Mouse (Mus musculus): Measurements from ENCODE around the gene Acsl5. TPM values are rescaled to one million over a fixed set of nuclear protein-coding genes. Genes with fewer than 3 reads are reported as not detected.

Acsl5 gene
- 10 to 100 TPM; 45.1 to 51.6 TPM for total RNA-seq (2021)

DNA sequence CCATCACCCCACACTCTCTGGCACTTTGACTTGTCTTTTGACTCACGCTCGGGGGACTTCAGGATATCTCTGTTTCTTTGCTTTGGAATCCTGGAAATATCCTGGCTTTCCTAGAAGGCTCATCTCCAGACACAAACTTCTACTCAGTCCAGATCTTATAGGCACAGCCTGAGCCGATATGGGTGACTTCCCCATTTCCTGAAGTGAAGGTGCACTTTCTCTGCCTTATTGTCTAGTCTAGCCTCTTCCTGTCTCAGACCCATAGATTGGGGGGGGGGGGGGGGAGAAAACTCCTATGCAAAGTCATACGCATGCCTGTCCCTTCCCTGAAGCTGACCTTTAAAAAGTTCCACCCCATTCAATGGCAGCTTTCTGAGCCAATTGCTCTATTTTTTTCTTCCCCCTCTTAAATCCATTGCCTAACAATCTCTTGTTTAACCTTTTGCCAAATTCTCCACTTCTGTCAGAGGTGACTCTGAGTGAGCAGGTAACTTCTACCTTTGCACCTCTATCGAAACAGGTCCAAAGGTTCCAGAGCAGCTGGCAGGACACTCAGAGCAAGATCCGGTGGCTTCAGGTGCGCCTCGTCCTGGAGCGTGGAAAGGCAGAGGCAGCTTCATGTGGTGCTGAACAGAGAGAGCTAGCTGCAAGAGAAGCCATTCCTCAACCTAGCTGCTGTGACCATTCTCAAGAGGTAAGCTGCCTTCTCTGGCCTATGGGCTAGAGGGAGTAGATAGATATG lies at the start of gene Acsl5:
TSS of gene Acsl5 (plus strand) at position 556 of the 742 bp plus-strand sequence.
- DNase-seq (ENCODE audit: low spot score in 2 of 2) = no peak
- intact Hi-C loops (cut with DNase I) = no loop called here

- intact Hi-C loops (cut with DNase I) = loop anchor here (5.0 kb wide), 1 partner anchor 1159 kb away; no protein-coding TSS in a partner anchor
- DNase-seq (ENCODE audit: low spot score in 2 of 2) = peak in 1 of 2 experiments; percentile 53
Observed at GRCm38 (mm10) chr19:55206482-55207138, 45.1 kb upstream of the Acsl5 start.

DNA sequence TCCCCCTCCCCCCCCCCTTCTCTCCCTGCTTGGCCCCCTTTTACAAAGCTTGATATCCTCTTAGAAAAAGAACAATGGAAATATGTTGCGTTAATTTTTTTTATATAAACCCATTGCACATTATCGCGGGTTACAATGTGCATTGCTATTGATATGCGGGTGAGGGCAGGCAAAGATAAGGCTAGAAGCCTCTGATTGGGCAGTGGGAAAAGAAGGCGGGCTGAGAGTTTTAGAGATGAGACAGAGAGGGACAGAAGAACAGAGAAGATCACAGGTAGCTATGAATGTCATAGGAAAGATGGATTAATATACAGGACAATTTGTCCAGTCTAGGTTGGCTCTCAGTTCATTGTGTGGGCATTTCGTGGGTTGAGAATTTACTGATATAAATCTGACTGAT lies 44.5 kb upstream of the Acsl5 start:
- no peak for DNase-seq (ENCODE audit: low spot score in 2 of 2)
- intact Hi-C loops (cut with DNase I) = loop anchor here (5.0 kb wide), 1 partner anchor 1160 kb away; no protein-coding TSS in a partner anchor

GRCm38 (mm10) chr19:55207746-55208538 lies 43.8 kb upstream of the Acsl5 start:
- intact Hi-C loops (cut with DNase I) = loop anchor here (5.0 kb wide), 1 partner anchor 1161 kb away; no protein-coding TSS in a partner anchor
- no peak for DNase-seq (ENCODE audit: low spot score in 2 of 2)

DNA sequence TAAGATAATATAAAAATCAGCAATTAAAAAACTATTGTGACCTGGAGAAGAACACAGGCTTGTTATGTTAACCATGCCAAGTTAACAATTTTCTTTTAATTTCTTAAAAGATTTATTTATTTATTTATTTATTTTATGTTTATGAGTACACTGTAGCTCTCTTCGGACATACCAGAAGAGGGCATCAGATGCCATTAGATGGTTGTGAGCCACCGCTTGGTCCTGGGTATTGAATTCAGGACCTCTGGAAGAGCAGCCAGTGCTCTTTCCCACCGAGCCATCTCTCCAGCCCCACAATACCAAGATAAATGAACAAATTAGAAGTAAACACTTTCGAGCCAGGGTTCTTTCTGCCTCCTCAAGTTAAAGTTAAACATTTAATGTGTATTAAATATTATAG lies 43.1 kb upstream of the Acsl5 start:
- intact Hi-C loops (cut with DNase I) = loop anchor here (5.0 kb wide), 1 partner anchor 1161 kb away; no protein-coding TSS in a partner anchor
- DNase-seq (ENCODE audit: low spot score in 2 of 2) = no peak

GRCm38 (mm10) chr19:55209084-55209483 lies 42.7 kb upstream of the Acsl5 start:
- intact Hi-C loops (cut with DNase I) = loop anchor here (5.0 kb wide), 1 partner anchor 1162 kb away; no protein-coding TSS in a partner anchor
- DNase-seq (ENCODE audit: low spot score in 2 of 2) = no peak

DNA sequence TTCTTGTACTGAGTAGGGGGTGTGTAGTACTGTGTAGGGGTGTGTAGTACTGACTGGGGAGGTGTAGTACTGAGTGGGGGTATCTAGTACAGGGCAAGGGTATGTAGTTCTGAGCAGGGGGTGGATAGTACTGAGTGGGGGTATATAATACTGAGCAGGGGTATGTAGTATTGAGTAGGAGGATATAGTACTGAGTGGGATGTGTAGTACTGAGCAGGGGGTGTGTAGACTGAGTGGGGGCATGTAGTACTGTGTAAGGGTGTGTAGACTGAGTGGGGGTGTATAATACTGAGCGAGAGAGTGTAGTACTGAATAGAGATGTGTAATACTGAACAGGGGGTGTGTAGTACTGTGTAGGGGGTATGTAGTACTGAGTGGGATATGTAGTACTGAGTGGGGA lies 40.0 kb upstream of the Acsl5 start:
- no peak for DNase-seq (ENCODE audit: low spot score in 2 of 2)
- intact Hi-C loops (cut with DNase I) = loop anchor here (10.0 kb wide), 2 partner anchors 1267 to 1457 kb away; partner anchors contain the start of genes Bbip1 and Shoc2

GRCm38 (mm10) chr19:55213617-55214340 lies 38.0 kb upstream of the Acsl5 start:
- peak; percentile 31 to 46 for DNase-seq (ENCODE audit: low spot score in 2 of 2)
- intact Hi-C loops (cut with DNase I) = loop anchor here (10.0 kb wide), 2 partner anchors 1269 to 1459 kb away; partner anchors contain the start of genes Bbip1 and Shoc2

GRCm38 (mm10) chr19:55216876-55217275 lies 34.9 kb upstream of the Acsl5 start:
- intact Hi-C loops (cut with DNase I) = loop anchor here (10.0 kb wide), 2 partner anchors 1272 to 1462 kb away; partner anchors contain the start of genes Bbip1 and Shoc2
- DNase-seq (ENCODE audit: low spot score in 2 of 2) = no peak

DNA sequence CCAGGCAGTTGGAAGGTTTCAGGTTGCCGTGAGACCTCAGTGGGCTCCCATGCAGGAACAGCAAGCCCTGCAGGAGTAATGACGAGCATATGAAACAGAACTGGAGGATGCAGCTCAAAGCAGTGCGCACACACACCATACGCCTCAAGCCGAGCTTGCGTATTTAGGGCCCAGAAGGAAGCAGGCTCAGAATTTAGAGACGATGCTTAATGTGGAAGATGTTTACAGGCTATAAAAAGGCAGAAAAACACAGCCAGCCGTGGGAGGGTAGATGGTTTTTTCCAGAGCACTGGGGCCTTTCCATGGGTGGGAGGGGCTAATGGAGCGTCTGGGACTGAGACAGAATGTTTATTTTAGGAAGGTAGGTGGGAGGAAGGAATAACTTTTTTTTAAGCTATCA lies 34.4 kb upstream of the Acsl5 start:
- intact Hi-C loops (cut with DNase I) = loop anchor here (10.0 kb wide), 2 partner anchors 1273 to 1463 kb away; partner anchors contain the start of genes Bbip1 and Shoc2
- DNase-seq (ENCODE audit: low spot score in 2 of 2) = peak; percentile 74 to 80

DNA sequence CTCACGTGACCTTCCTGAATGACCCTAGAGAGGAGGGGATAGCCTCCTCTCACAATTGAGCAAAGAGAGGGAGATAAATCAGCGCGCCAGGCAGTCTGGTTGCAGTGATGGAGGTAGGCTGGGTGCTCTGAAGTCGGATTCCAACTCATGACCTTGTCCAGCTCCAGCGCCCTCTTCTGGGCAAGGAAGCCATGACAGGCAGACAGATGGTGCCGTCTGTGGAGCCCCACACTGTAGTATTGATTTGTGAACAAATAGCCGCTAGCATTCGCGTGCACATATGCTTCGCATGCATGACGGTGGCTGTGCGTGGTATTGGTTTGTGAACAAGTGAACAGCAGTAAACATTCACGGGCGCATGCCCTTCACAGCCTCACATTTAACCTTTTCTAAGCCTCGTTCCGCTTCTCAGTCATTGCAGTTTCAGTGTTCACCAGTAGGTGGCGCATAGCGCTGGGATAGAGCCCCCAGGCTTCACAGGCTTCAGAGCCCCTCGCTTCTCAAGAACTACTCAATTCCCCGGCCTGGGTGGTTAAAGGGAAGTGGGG lies 33.5 kb upstream of the Acsl5 start:
- DNase-seq (ENCODE audit: low spot score in 2 of 2) = peak; percentile 85 to 86
- intact Hi-C loops (cut with DNase I) = loop anchor here (2.0 to 10.0 kb wide), 4 partner anchors 37 to 1463 kb away; partner anchors contain the start of genes Bbip1 and Shoc2

DNA sequence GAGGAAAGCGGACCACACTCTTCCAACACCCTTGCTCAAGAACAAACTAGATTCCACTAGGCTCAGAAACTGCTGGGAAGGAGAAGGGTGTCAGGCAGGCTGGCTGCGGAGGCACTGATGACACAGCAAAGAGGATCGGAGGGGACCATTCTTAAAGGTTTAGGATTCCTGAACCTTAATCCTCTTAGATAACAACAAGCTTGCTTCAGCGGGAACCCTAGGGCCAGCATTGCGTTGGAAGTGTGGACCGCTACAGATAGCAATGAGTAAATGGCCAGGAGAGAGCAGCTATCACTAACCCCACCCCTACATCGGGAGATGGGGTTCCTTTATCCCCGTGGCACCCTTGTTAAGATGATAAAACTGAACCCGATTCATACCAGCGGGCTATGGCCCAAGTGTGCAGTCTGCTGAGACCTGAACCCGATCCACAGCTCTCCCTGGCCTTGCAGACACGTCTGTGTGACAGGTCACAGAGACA lies 33.0 kb upstream of the Acsl5 start:
- intact Hi-C loops (cut with DNase I) = loop anchor here (2.0 to 10.0 kb wide), 4 partner anchors 36 to 1464 kb away; partner anchors contain the start of genes Bbip1 and Shoc2
- DNase-seq (ENCODE audit: low spot score in 2 of 2) = no peak

DNA sequence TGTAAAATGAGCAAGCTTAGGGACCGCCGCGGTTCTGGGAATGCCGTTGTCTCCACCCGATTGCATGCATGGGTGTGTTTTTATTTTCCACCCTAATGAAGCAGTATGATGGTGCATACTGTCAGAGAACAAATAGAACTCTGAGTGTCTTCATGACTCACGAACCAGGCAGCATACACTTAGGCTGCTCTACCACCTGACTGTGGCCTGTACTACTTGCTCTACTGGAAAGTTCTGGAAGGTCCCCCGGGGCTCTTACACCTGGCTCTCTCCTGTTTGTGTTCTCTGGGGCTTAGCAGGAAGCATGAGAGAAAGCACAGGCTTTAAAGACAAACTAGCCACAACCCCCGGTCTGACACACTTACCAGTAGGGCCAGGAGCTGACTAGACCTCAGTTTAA lies 32.4 kb upstream of the Acsl5 start:
- intact Hi-C loops (cut with DNase I) = loop anchor here (2.0 to 10.0 kb wide), 4 partner anchors 35 to 1465 kb away; partner anchors contain the start of genes Bbip1 and Shoc2
- no peak for DNase-seq (ENCODE audit: low spot score in 2 of 2)

- intact Hi-C loops (cut with DNase I) = no loop called here
- peak; percentile 34 to 43 for DNase-seq (ENCODE audit: low spot score in 2 of 2)
Observed at GRCm38 (mm10) chr19:55221208-55221607, 30.5 kb upstream of the Acsl5 start.

GRCm38 (mm10) chr19:55222268-55222667 lies 29.5 kb upstream of the Acsl5 start:
- DNase-seq (ENCODE audit: low spot score in 2 of 2) = no peak
- intact Hi-C loops (cut with DNase I) = no loop called here

DNA sequence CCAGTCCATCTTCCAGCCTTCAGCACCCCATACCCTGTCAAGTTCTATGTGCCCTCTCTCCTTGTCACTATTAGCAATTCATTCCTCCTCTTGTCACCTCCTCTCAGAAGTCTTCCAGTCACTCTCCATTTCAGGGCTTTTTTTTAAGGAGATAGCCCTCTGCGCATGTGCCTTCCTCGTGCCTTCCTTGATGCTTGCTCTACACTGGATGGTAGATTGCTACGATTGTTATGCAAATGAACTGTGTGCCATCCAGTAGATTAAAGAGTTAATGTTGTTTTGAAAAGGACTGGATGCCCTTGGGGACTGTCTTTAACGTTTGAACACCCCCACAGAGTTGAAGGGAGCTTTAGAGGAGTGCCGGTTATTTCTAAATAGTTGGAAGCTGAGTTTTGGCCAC lies 25.1 kb upstream of the Acsl5 start:
- intact Hi-C loops (cut with DNase I) = no loop called here

GRCm38 (mm10) chr19:55227135-55227534 lies 24.6 kb upstream of the Acsl5 start:
- intact Hi-C loops (cut with DNase I) = no loop called here
- no peak for DNase-seq (ENCODE audit: low spot score in 2 of 2)

More for the DNA sequence above, 25.1 kb upstream of the Acsl5 start:
- DNase-seq (ENCODE audit: low spot score in 2 of 2) = no peak

GRCm38 (mm10) chr19:55231081-55231480 lies 20.7 kb upstream of the Acsl5 start:
- DNase-seq (ENCODE audit: low spot score in 2 of 2) = peak; percentile 37 to 59
- intact Hi-C loops (cut with DNase I) = no loop called here

Data from left cerebral cortex, postnatal 36 days (tissue).